Mouse (Mus musculus) lung, postnatal 14 days (tissue): Measurements from ENCODE around the gene Rps6ka3.

Experiments
- DNase-seq: peaks from one replicate; pipeline ENCODE4 v3.0.0; 2021

The Rps6ka3 gene

DNA sequence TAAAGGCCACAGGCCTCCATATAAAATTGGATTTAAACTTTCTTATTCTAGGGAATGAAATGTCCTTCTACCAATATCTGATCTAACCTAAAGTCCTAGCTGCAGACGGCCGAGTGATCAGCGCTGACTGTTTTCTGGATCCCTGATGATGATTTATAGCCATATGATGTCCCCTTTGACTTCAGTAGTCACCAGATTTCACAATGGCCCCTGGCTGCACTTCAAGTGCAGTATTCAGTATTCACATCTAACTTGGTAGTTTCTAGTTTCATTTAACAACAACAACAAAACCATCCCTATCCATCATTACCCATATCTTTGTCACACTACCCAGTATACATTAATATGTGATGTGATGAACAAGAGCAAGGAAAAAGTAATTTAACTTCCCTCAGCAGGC lies 154.4 kb downstream of the Rps6ka3 start:
- DNase-seq, result no peak

DNA sequence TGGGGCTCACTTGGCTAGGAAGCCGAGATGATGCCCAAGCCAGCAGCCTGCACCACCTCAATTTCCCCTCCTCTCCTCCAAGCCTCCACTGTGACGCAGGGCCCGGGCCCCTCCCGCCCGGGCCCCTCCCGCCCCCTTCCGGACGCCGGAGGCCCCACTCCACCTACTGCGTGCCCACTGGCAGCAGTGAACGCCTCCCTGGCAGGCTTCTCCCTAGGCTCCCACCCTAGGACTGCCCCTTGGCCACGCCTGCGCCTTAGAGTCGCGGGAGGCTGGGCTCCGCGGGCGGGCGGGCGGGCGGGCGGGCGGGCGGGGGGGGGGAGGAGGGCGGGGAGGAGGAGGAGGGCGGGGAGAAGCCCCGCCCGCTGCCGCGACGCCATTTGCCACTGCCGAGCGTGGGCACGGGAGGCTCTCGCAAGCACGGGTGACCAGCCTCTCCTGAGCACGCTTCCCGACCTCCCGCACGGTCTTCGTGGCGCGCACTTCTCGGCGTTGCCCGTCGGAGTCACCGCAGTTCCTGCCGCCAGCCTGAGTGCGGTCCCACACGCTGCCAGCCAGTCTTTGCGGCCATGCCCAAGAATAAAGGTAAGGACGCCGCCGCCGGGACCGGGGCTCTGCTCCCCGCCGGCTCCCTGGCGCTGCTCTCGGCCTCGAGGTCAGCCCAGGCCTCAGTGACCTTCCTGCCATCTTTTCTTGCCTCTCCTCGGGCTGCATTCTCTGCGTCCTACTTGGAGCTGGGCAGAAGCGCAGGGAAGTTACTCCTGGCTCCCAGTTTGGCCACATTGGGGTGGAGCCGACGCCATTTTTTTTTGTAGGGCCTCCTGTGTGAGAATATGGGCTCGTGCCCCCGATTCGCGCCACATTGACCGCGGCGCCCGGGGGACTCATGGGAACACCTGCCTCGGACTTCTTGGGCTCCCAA lies 162.0 kb downstream of the Rps6ka3 start, which contains the start of gene Eif1ax:
Gene Eif1ax, plus strand, starts transcription at position 348 of the 922 bp plus-strand sequence.
- peak; percentile 78 for DNase-seq

DNA sequence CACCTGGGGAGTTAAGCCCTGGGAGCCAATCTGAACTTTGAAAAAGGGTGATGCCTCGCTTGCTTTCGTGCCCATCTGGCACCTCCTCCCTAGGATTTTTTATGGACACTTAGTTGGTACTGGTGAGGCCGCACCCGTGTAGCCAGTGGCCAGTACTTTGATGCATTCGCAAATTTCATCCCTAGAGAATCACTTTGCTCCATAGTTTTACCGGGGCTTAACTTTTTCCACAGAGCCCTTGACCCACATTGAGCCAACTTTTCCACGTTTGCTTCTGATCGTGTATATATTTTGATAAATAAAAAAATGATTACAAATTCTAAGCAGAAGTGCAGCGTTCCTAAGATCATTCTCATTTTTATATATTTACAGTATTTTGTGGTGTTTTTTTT lies 162.6 kb downstream of the Rps6ka3 start:
- DNase-seq, result no peak

GRCm38 (mm10) chrX:159387105-159387504 lies 177.0 kb downstream of the Rps6ka3 start:
- no peak for DNase-seq

DNA sequence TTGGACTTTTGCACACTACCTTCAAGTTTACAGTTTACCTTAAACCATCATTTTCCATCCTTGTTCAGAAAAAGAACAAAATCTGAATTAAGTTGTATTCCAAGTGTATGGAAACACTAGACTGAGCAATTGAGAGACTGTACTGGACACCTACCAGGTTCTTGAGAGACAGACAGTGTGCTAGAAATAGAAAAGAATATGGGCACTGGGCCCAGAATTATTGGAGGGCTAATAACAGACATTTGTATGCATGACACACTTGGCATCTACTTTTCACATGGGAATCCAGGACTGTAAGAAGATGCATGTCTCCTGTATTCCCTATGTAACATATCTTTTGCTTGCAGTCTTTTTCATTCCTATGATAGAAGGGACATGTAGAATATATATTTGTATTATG lies 178.8 kb downstream of the Rps6ka3 start:
- no peak for DNase-seq

DNA sequence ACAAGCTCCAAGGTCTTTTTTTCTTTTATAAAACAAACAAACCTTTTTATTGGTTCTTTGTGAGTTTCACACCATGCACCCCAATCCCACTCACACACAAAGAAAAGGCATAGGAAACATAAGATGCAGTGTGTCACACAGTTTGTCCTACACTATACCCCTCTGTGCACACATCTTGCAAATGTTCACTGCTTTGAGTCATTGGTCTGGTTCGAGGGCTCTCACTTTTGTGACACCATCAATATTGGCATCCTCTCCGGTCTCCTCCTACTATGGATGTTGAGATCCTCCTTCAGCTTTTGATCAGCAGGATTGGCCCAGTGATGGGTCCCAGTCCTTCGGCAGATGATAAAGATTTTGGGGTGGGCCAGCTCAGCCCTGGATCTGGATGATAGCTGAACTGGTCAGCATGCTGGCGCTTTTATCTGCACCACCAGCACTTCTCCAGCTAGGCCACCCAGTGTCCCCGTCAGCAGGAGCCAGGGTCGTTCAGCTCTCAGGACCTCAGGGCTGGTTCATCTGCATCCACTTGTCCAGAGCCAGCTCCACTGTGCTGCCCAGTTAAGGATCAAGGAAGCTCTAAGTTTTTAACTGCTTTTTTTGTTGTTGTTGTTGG lies 180.3 kb downstream of the Rps6ka3 start:
- no peak for DNase-seq

DNA sequence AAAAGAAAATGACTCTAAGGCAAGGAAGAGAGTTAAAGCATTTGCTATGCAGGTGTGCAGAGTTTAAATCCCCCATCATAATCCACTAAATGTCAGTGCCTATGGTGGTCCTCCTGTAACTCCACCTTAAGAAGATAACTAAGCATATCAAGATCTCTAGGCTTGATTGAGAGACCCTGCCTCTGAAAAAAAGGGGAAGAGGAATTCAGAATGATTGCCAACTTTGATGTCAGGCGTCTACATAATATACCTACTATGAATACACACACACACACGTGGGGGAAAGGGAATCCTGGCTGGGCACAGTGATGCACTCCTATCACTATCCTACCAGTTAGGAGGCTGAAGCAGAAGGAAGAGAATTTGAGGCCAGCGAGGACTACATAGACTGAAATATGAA lies 181.1 kb downstream of the Rps6ka3 start:
- no peak for DNase-seq

DNA sequence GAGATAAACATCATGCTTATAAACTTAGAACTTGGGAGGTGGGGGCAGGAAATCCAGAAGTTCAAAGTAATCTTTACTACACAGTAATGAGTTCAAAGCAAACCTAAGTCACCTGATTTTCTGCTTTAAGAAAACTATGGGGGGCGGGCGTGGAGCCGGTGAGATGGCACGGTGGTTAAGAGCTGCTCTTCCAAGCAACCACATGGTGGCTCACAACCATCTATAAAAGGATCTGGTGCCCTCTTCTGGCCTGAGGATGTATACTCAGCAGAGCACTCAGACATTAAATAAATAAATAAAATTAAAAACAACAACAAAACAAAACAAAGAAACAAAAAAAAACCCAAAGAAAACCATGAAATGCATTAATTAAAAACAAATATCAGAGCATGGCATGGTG lies 199.1 kb downstream of the Rps6ka3 start:
- DNase-seq, result peak; percentile 19

DNA sequence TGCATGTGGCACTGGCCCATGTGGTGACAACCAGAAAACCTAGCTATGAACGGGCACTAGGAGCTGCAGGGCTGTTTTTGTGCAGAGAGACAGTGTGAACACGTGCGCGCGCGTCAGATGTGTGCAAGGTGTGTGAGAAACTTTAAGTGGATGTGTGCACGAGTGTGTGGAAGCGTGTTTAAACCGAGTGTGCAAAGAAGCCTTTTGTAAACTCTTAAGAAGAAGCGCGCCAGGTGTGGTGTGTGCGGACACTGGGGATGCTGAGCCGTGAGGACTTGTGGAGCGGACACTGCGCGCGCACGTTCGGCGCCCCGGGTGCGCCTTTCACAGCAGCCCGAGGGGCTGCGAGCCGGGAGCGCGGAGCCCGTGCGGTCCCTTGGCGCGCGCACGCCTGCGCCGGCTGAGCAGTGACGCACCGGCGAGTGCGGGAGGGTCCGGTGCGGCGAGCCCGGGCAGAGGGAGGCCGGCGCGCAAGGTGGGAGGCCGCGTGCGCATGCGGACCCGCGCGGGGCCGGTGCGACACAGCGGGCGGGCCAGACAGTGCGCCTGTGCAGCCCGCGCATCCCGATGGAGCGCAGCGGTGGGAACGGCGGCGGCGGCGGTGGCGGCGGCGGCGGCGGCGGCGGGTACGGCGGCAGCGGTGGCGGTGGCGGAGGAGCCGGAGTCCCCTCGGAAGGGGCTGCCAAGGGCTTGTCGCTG lies 204.2 kb downstream of the Rps6ka3 start, which contains the start of gene Map7d2:
Gene Map7d2, plus strand, starts transcription at position 443 of the 699 bp plus-strand sequence.
- DNase-seq, result peak; percentile 0

DNA sequence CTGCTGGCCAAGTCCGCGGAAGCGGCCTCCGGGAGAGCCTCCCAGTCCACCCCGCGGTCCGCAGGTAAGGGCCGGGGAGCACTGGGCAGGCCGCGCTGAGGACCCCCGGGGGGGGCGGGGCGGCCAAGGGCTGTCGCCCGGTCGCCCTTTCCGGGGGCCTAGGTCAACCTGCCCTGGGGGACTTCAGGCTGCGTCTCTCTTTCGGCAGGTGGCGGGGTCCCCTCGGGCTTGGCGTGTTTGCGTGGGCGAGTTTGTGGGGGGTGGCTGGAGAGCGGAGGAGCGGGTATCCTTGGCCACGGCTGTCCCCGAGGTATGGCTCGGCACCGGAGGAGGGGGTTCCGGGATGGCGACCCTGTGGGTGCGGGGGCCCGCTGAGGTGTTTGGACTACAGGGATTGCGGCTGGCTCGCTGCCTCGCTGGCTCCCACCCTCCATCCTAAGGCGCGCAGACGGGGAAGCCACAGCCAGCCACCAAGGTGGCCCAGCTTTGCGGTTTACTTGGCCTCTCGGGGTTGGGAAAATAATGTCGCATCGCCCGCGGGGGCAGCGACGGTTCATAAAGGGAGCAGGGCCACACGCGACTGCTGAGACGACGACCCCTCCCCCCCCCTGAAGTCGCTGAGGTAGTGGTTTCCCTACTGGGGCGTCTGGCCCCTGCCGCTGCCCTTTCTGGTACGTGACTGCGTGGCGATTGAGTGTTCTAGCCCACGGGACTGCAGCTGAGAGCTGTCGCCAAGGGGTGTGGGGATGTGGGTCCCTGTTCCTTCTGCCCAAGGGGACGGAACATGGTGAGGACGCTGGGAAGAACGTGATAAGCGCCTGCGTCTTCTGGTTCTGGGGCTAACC lies 204.9 kb downstream of the Rps6ka3 start:
- no peak for DNase-seq
